Mouse (Mus musculus) liver, embryonic 11.5 days (tissue): Measurements from ENCODE around the gene Ogfr. TPM values are rescaled to one million over a fixed set of nuclear protein-coding genes. Genes with fewer than 3 reads are reported as not detected.

Experiments used
- ATAC-seq: fragments of 200-750 bp; cut with Nextera tagmentation; replicated peaks from 2 replicates; pipeline ENCODE4 v1.8.0; 2017; ENCODE audit warnings: moderate number of reproducible peaks, mild to moderate bottlenecking, moderate TSS enrichment, moderate library complexity; ENCODE audit not compliant: low FRiP score
- DNase-seq: peaks from one replicate; pipeline ENCODE4 v3.0.0-alpha.2; 2017; ENCODE audit warnings: low spot score
- H3K27ac ChIP-seq: fragments of 300-500 bp; sonication (generic); 2 replicates; pipeline ENCODE4 v1.5.1; 2014; ENCODE audit warnings: mild to moderate bottlenecking, low read depth, low read length, control low read depth
- H3K27me3 ChIP-seq: fragments of 300-500 bp; sonication (generic); replicated peaks from 2 replicates; pipeline ENCODE4 v1.6.1; 2014; ENCODE audit warnings: low read length, mixed read lengths; ENCODE audit not compliant: control insufficient read depth, insufficient read depth
- H3K36me3 ChIP-seq: fragments of 300-500 bp; sonication (generic); 2 replicates; pipeline ENCODE4 v1.6.1; 2014; ENCODE audit warnings: mild to moderate bottlenecking, low read length, moderate library complexity, mixed read lengths; ENCODE audit not compliant: control insufficient read depth, insufficient read depth
- H3K4me1 ChIP-seq: fragments of 300-500 bp; sonication (generic); replicated peaks from 2 replicates; pipeline ENCODE4 v1.6.1; 2014; ENCODE audit warnings: low read length, mixed read lengths; ENCODE audit not compliant: control insufficient read depth, insufficient read depth
- H3K4me2 ChIP-seq: fragments of 300-500 bp; sonication (generic); 2 replicates; pipeline ENCODE4 v1.6.1; 2014; ENCODE audit warnings: mild to moderate bottlenecking, control low read depth, moderate library complexity
- H3K4me3 ChIP-seq: fragments of 300-500 bp; sonication (generic); 2 replicates; pipeline ENCODE4 v1.5.1; 2014; ENCODE audit warnings: low read depth, low read length, control low read depth
- H3K9ac ChIP-seq: fragments of 300-500 bp; sonication (generic); 2 replicates; pipeline ENCODE4 v1.6.1; 2014; ENCODE audit warnings: low read depth, low read length, control low read depth
- H3K9me3 ChIP-seq: fragments of 300-500 bp; sonication (generic); 2 replicates; pipeline ENCODE4 v1.6.1; 2016; ENCODE audit warnings: low read length, inconsistent platforms, mixed read lengths; ENCODE audit not compliant: control insufficient read depth
- WGBS: fragments of 180-500 bp; shearing (Covaris S2); extraction: QIAGEN DNeasy Blood & Tissue Kit; methylation state at CpG from one replicate; pipeline ENCODE4 v1.1.7; 2014; 5-methylcytosine and 5-hydroxymethylcytosine counted together
- polyA plus RNA-seq: library from polyadenylated mRNA; unstranded; fragments of >200 nt; fragmentation: Nextera tagmentation; extraction: Ambion mirVana; gene quantifications from 2 replicates; pipeline ENCODE4 v1.2.1, GENCODE M21; 2014

Ogfr gene
- polyA plus RNA-seq, 1 experiment from 2014 or later = 50.7 TPM

GRCm38 (mm10) chr2:180641576-180642554 lies 52.8 kb downstream of the Ogfr start:
- no peaks in the 10 kb centered on the region for H3K4me1 ChIP-seq
- peaks cover 14% of the 10 kb centered on the region for H3K9me3 ChIP-seq
- DNase-seq (no peak), ATAC-seq (peak; percentile 36; the same call in 1 of the 2 replicates)
- H3K27ac ChIP-seq = no peak overlapping the region
- no peak overlapping the region for H3K9ac ChIP-seq
- peaks cover 45% of the 10 kb centered on the region for H3K27me3 ChIP-seq
- 4% methylated on average over 106 of the region's 112 CpGs for WGBS
- H3K4me3 ChIP-seq = peak overlapping the region; percentile 38
- peak overlapping the region; percentile 45 for H3K4me2 ChIP-seq
- H3K36me3 ChIP-seq = no peaks in the 10 kb centered on the region

GRCm38 (mm10) chr2:180642555-180643260 lies 53.7 kb downstream of the Ogfr start, which contains the start of gene Tcfl5:
Gene Tcfl5, minus strand, starts transcription at chr2:180642708.
- WGBS = 5% methylated on average over 38 of the region's 56 CpGs
- peak; percentile 7; the same call in 1 of the 2 replicates for ATAC-seq
- Histone ChIP-seq H3K36me3 (no peaks in the 10 kb centered on the region), H3K9ac (no peak within 1 kb of the TSS), H3K4me1 (no peaks in the 10 kb centered on the region), H3K27ac (no peak within 1 kb of the TSS), H3K9me3 (peaks cover 14% of the 10 kb centered on the region), H3K4me3 (peak within 1 kb of the TSS; percentile 38), H3K4me2 (peak within 1 kb of the TSS; percentile 45), H3K27me3 (peaks cover 45% of the 10 kb centered on the region)
- DNase-seq = no peak

DNA sequence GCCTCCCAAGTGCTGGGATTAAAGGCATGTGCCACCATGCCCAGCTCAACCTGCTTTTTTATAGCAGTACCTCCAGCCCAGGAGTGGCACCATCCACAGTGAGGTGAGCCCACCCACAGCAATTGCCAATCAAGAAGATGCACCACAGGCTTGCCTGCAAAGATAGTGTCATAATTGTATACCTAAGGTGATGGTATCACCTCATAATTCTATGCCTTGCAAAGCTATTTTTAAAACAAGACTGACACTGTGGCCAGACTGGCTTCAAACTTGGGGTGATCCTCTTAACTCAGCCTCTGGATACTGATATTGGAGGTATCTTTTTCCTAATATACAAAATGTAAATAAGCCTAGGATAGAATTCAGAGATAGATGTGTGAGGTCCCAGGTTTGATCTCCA lies 54.6 kb downstream of the Ogfr start:
- peaks cover 41% of the 10 kb centered on the region for H3K27me3 ChIP-seq
- DNase-seq = no peak
- H3K27ac ChIP-seq = no peak overlapping the region
- no peak overlapping the region for H3K4me3 ChIP-seq
- H3K9ac ChIP-seq = no peak overlapping the region
- H3K4me1 ChIP-seq = no peaks in the 10 kb centered on the region
- no peak overlapping the region for H3K4me2 ChIP-seq
- H3K36me3 ChIP-seq = no peaks in the 10 kb centered on the region
- ATAC-seq = no peak
- H3K9me3 ChIP-seq = peaks cover 14% of the 10 kb centered on the region

Other genes with a start within 250 kb of the Ogfr start
- gene Slco4a1, start 133.0 kb upstream of the Ogfr start, polyA plus RNA-seq = 1.5 and 2.0 TPM in 2 replicates
- gene Ntsr1, start 89.3 kb upstream of the Ogfr start, polyA plus RNA-seq = 0.49 and 0.75 TPM in 2 replicates
- 23.2 and 26.2 TPM in 2 replicates for gene Mrgbp, start 7.9 kb upstream of the Ogfr start, polyA plus RNA-seq
- gene Col9a3, start 8.5 kb downstream of the Ogfr start, polyA plus RNA-seq = 2.6 and 3.4 TPM in 2 replicates
- gene Tcfl5, start 53.5 kb downstream of the Ogfr start, polyA plus RNA-seq = 0.15 and 0.29 TPM in 2 replicates
- 28.7 and 29.8 TPM in 2 replicates for gene Dido1, start 120.8 kb downstream of the Ogfr start, polyA plus RNA-seq
- gene Gid8, start 120.9 kb downstream of the Ogfr start, polyA plus RNA-seq = 95.7 and 102 TPM in 2 replicates
- 4.3 and 4.7 TPM in 2 replicates for gene Slc17a9, start 136.0 kb downstream of the Ogfr start, polyA plus RNA-seq
- not detected in 2 replicates for gene Bhlhe23, start 187.7 kb downstream of the Ogfr start, polyA plus RNA-seq